Mouse (Mus musculus) embryonic fibroblast, embryonic 13.5 days (primary cell): ENCODE results near the gene Smad5.

Experiments used
- CTCF ChIP-seq: IDR thresholded peaks from 2 replicates; pipeline ENCODE4 v1.5.1; 2011; ENCODE audit warnings: mild to moderate bottlenecking, control low read depth, low read length, moderate library complexity, borderline replicate concordance; ENCODE audit not compliant: insufficient read depth
- POLR2A ChIP-seq: IDR thresholded peaks from 2 replicates; pipeline ENCODE4 v1.6.1; 2011; ENCODE audit warnings: low read depth, mild to moderate bottlenecking, control low read depth, low read length, moderate library complexity

GRCm38 (mm10) chr13:56664256-56665170 lies 38.3 kb upstream of the Smad5 start:
- TF ChIP-seq CTCF (no peak), POLR2A (no peak)
